27 mouse cellular contexts compared by ENCODE assay signal in the genomic region with DNA sequence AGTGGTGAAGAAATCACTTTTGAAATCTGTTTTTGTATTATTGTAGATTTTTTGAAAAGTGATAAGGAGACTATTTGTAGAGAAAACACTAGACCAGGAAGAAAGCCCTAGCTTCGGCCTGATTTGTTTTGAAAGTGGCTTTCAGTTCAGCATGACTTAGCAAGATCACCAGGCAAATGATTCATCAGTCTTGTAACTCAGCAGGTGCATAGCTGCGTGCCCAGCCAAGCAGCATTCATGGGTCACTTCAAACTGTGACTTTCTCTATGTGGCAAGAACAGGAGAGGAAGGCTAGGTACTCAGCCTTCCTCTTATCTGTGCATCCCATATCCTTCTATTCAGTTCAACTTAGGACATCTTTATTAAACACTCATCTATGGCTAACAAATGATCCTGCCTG.
DNase-seq lines count a peak whose midpoint lies in the region; ATAC-seq lines count a peak whose summit lies in the region.
"Had no signal": no experiment of that assay in that cellular context is flagged by ENCODE, and none has a peak within 500 bp of the region (broad histone marks: within the 10 kb centered on the region; RNA-seq: fewer than 3 reads in every experiment).

No protein-coding gene starts in this region.

- no peaks in the 10 kb centered on the region for H3K9me3 ChIP-seq in kidney, embryonic 14.5 days (ENCODE audit: control insufficient read depth, low read length)
- no peaks in the 10 kb centered on the region for H3K9me3 ChIP-seq in kidney, embryonic 15.5 days (replicated peaks)
- H3K9me3 ChIP-seq: embryonic facial prominence, embryonic 12.5 days; heart, embryonic 15.5 days; limb, embryonic 10.5 days; midbrain, embryonic 10.5 days; neural tube, embryonic 13.5 days had no signal

- intact Hi-C loops in heart, postnatal 25 days (cut with DNase I), result no loop called here

- 0 out of 2 replicates have a peak, but pooled peaks have one; percentile 62 for ATAC-seq in kidney, embryonic 14.5 days (ENCODE audit: low FRiP score, low TSS enrichment)
- no peak for ATAC-seq in kidney, embryonic 15.5 days (replicated peaks; ENCODE audit: low FRiP score)
- ATAC-seq: forebrain, postnatal 0 days; inflammation-experienced regulatory T-cells, adult 6 months; lung, postnatal 0 days; midbrain, embryonic 16.5 days had no signal

- H3K36me3 ChIP-seq in kidney, embryonic 14.5 days (ENCODE audit: control insufficient read depth, insufficient read depth, low read length), result no peaks in the 10 kb centered on the region
- H3K36me3 ChIP-seq in kidney, embryonic 15.5 days, result no peaks in the 10 kb centered on the region
- H3K36me3 ChIP-seq: embryonic facial prominence, embryonic 12.5 days; heart, embryonic 15.5 days; limb, embryonic 10.5 days; midbrain, embryonic 10.5 days; neural tube, embryonic 13.5 days had no signal

- no peak overlapping the region for H3K27ac ChIP-seq in kidney, embryonic 14.5 days (ENCODE audit: low read depth, low read length)
- H3K27ac ChIP-seq in kidney, embryonic 15.5 days, result no peak overlapping the region
- H3K27ac ChIP-seq: embryonic facial prominence, embryonic 12.5 days; heart, embryonic 15.5 days; hindbrain, embryonic 14.5 days; layer of hippocampus, adult 2 months; limb, embryonic 10.5 days; midbrain, embryonic 10.5 days; neural tube, embryonic 13.5 days had no signal

- H3K9ac ChIP-seq in kidney, embryonic 14.5 days (ENCODE audit: low read depth, low read length), result no peak overlapping the region
- no peak overlapping the region for H3K9ac ChIP-seq in kidney, embryonic 15.5 days
- H3K9ac ChIP-seq: embryonic facial prominence, embryonic 12.5 days; forebrain, postnatal 0 days; heart, embryonic 15.5 days; hindbrain, embryonic 14.5 days; neural tube, embryonic 13.5 days had no signal

- no peak overlapping the region for H3K4me2 ChIP-seq in kidney, embryonic 14.5 days (replicated peaks; ENCODE audit: low read depth, low read length)
- no peak overlapping the region for H3K4me2 ChIP-seq in kidney, embryonic 15.5 days
- H3K4me2 ChIP-seq: embryonic facial prominence, embryonic 12.5 days; heart, embryonic 15.5 days; hindbrain, embryonic 14.5 days; neural tube, embryonic 13.5 days had no signal

- no peaks in the 10 kb centered on the region for H3K4me1 ChIP-seq in kidney, embryonic 14.5 days (ENCODE audit: control insufficient read depth, insufficient read depth, low read length)
- no peaks in the 10 kb centered on the region for H3K4me1 ChIP-seq in kidney, embryonic 15.5 days
- H3K4me1 ChIP-seq: embryonic facial prominence, embryonic 12.5 days; heart, embryonic 15.5 days; limb, embryonic 10.5 days; midbrain, embryonic 10.5 days; neural tube, embryonic 13.5 days had no signal

- H3K4me3 ChIP-seq in kidney, embryonic 14.5 days (ENCODE audit: low read length), result no peak overlapping the region
- H3K4me3 ChIP-seq in kidney, embryonic 15.5 days (replicated peaks), result no peak overlapping the region
- H3K4me3 ChIP-seq: embryonic facial prominence, embryonic 12.5 days; heart, embryonic 15.5 days; layer of hippocampus, adult 2 months; limb, embryonic 10.5 days; midbrain, embryonic 10.5 days; myocyte; neural tube, embryonic 13.5 days had no signal

- DNase-seq in cerebellum, adult 9-10 months, result peak; percentile 12
- DNase-seq in cerebellum, adult 9-11 months, result no peak
- DNase-seq in 416B (ENCODE audit: low read depth), result peak; percentile 1
- DNase-seq in Muller cell, postnatal 12 days (ENCODE audit: inconsistent ontology term), result peak; percentile 41
- no peak for DNase-seq in heart, postnatal 25 days (ENCODE audit: low spot score)
- no peak for DNase-seq in lung, postnatal 10 days
- DNase-seq: adrenal gland, postnatal 14 days; forebrain, postnatal 0 days; gastrocnemius, postnatal 25 days; heart, postnatal 4 days; liver; retina, postnatal 1 day; right cerebral cortex, postnatal 4 days; thymus, postnatal 25 days had no signal

- WGBS in kidney, embryonic 14.5 days, result 18% methylated on average over 2 of the region's 2 CpGs
- WGBS in kidney, embryonic 15.5 days, result 22% methylated on average over 2 of the region's 2 CpGs

- H3K27me3 ChIP-seq in kidney, embryonic 14.5 days (ENCODE audit: control insufficient read depth, insufficient read depth, low read length), result no peaks in the 10 kb centered on the region
- H3K27me3 ChIP-seq in kidney, embryonic 15.5 days, result no peaks in the 10 kb centered on the region
- H3K27me3 ChIP-seq: embryonic facial prominence, embryonic 12.5 days; heart, embryonic 15.5 days; neural tube, embryonic 13.5 days had no signal

Comparison
In these comparisons a context has a peak if more than half of its experiments do, and no peak if none do; other contexts are left out.
1. DNase-seq: peak in cerebellum, adult 9-10 months (single experiment), 416B (single experiment) and Muller cell, postnatal 12 days (single experiment); none in cerebellum, adult 9-11 months (single experiment), heart, postnatal 25 days (single experiment) and lung, postnatal 10 days (single experiment).